Mouse (Mus musculus): ENCODE measurements around the gene Ctnna3.
"Not testable (repeated sequence)": the region's sequence is repeated elsewhere in the genome, so short reads cannot be mapped to it uniquely, and the experiment has no call there.

Ctnna3 gene

GRCm38 (mm10) chr10:64892458-64892857 is 1462.6 kb downstream of the Ctnna3 start:
- no peak for DNase-seq (ENCODE audit: low spot score in 2 of 2)

GRCm38 (mm10) chr10:64898739-64899138 is 1468.8 kb downstream of the Ctnna3 start:
- DNase-seq (ENCODE audit: low spot score in 2 of 2), result no peak

GRCm38 (mm10) chr10:64901726-64902125 is 1471.8 kb downstream of the Ctnna3 start:
- no peak for DNase-seq (ENCODE audit: low spot score in 2 of 2)

- DNase-seq (ENCODE audit: low spot score in 2 of 2), result no peak
Observed at GRCm38 (mm10) chr10:64940975-64941374, 1511.1 kb downstream of the Ctnna3 start.

GRCm38 (mm10) chr10:64958391-64958790 is 1528.5 kb downstream of the Ctnna3 start:
- no peak for DNase-seq (ENCODE audit: low spot score in 2 of 2)

GRCm38 (mm10) chr10:64992871-64993270 is 1563.0 kb downstream of the Ctnna3 start:
- DNase-seq (ENCODE audit: low spot score in 2 of 2), result no peak

GRCm38 (mm10) chr10:65013525-65013924 is 1583.6 kb downstream of the Ctnna3 start:
- no peak for DNase-seq (ENCODE audit: low spot score in 2 of 2)

GRCm38 (mm10) chr10:65022667-65023066 is 1592.8 kb downstream of the Ctnna3 start:
- no peak for DNase-seq (ENCODE audit: low spot score in 2 of 2)

GRCm38 (mm10) chr10:65033516-65033915 is 1603.6 kb downstream of the Ctnna3 start:
- DNase-seq (ENCODE audit: low spot score in 2 of 2), result not testable (repeated sequence)

Data from natural killer cell, adult 2 months (primary cell).